Mouse (Mus musculus) liver, embryonic 14.5 days (tissue): ENCODE results near the gene Stard13.

Experiments
- CTCF ChIP-seq: IDR thresholded peaks from 2 replicates; pipeline ENCODE4 v1.5.1; 2016; ENCODE audit warnings: antibody characterized with exemption, low read depth, control low read depth
- EP300 ChIP-seq: IDR thresholded peaks from 2 replicates; pipeline ENCODE4 v1.6.1; 2016; ENCODE audit warnings: antibody characterized with exemption, low read depth

GRCm38 (mm10) chr5:151248084-151248483, 14.4 kb upstream of the Stard13 start:
- TF ChIP-seq CTCF = no peak
- TF ChIP-seq EP300 = no peak
